Mouse (Mus musculus) cerebellum, postnatal 4 days (tissue): Measurements from ENCODE around the gene Myod1.

ENCODE experiments used
- DNase-seq, 2 experiments: peaks; one replicate each; pipeline ENCODE4 v3.0.0; 2022; ENCODE audit warnings: low spot score in 2 of 2, mixed read lengths in 1 of 2

Myod1 gene

DNA sequence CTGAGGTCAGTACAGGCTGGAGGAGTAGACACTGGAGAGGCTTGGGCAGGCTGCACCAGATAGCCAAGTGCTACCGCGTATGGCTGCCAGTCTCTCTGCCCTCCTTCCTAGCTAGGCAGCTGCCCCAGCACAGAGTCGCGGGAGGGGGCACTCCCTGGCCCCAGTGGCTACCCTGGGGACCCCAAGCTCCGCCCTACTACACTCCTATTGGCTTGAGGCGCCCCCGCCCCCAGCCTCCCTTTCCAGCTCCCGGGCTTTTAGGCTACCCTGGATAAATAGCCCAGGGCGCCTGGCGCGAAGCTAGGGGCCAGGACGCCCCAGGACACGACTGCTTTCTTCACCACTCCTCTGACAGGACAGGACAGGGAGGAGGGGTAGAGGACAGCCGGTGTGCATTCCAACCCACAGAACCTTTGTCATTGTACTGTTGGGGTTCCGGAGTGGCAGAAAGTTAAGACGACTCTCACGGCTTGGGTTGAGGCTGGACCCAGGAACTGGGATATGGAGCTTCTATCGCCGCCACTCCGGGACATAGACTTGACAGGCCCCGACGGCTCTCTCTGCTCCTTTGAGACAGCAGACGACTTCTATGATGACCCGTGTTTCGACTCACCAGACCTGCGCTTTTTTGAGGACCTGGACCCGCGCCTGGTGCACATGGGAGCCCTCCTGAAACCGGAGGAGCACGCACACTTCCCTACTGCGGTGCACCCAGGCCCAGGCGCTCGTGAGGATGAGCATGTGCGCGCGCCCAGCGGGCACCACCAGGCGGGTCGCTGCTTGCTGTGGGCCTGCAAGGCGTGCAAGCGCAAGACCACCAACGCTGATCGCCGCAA is at the start of gene Myod1:
Myod1 (plus strand) TSS at position 303 of the 836 bp plus-strand sequence.
- DNase-seq, result no peak

GRCm38 (mm10) chr7:46327896-46328295 is 48.4 kb upstream of the Myod1 start:
- DNase-seq, result no peak

DNA sequence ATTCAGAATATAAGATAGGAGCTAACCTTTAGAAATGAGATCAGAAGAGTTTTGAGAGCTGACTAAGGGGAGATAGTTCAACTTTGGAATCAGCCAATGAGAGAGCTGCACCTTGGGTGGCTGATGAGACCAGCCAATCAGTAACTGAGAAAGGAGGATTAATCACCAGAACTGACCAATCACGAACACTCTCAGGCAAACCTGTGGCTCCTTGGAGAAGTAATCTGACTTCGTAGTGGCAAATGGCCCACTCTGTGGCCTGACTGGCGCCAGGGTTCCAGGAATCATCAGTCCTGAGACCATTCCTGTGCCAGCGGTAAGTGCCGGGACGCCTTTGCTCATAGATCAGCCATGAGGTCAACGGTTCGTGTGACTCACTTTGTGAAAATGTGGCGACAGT is 38.9 kb upstream of the Myod1 start:
- DNase-seq, result no peak

DNA sequence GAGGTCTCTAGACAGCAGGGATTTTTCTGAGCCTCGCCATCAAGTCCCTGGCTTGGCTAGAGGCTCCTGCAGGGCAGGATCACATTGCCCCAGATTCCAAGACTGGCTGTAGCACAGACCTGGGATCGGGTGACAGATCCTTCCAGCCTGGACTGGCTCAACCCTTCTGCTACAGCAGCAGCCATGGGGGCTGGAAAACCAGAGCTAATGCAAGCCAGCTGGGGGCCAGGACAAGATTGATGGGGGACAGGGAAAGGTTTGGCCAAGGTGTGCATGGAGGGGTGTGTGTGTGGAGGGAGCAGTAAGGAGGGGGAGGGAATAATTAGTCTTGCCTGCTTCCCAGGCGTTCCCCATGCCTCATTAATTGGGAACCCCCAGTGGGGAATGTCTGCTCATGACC is 36.5 kb upstream of the Myod1 start:
- no peak for DNase-seq

DNA sequence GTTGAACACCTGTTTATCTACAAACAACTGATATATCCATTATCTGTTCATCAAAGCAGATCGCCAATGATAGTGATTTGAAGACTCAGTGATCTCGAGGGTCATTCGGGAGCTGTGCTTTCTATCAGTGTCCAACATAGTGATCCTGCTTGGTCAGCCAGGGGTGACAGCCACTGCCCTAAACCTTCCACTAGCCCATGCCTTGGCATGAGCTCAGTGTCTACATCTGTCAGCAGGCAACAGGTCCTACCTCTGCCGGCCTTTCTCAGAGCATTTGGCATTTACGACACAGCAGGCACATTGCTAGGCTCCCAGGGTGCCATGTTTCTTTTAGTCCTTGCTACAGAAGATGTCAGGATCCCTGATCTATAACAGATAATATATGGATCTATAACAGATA is 36.0 kb upstream of the Myod1 start:
- no peak for DNase-seq

DNA sequence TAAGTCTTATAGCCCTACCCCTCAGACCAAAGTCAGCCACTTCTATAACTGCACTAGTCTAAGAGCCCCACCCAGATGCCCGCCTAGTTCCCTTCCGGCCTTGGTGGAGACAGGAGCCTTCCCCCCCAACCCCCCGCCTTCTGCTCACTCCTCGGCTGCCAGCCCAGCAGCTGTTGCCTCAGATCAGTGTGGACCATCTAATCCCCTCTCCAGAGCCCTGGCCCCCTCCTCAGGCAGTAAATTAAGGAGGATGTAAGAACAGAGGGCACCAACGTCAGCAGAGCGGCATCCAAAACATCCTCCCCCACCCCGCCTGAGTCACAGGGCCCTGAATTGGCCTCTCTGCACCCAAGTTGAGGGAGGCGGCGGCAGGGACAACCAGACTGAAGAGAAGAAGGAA is 34.8 kb upstream of the Myod1 start:
- peak in 1 of 2 experiments; percentile 22 for DNase-seq

GRCm38 (mm10) chr7:46347692-46348091 is 28.6 kb upstream of the Myod1 start:
- no peak for DNase-seq

DNA sequence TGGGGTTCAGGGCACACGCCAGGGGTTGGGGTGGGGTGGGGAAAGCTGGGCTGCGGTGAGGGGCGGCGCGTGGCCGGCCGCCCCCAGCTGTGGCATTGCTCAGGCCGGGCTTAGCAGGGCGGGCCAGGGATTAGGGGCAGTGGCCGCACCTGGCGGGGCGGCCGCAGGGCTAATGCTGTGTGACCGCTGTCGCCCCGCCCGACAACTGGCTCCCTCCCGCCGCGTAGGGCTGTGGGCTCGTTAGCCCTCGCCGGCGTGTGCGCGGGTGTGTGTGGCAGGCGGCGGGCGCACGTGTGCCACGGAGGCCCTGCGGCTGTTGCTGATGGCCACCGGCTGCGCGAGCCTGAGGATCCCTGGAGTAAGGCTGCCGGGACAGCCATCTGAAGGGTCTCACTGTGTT is 27.5 kb upstream of the Myod1 start:
- DNase-seq, result no peak

- DNase-seq, result no peak
Measured at GRCm38 (mm10) chr7:46350119-46350702, 26.1 kb upstream of the Myod1 start.

GRCm38 (mm10) chr7:46352748-46353147 is 23.5 kb upstream of the Myod1 start:
- DNase-seq, result no peak

DNA sequence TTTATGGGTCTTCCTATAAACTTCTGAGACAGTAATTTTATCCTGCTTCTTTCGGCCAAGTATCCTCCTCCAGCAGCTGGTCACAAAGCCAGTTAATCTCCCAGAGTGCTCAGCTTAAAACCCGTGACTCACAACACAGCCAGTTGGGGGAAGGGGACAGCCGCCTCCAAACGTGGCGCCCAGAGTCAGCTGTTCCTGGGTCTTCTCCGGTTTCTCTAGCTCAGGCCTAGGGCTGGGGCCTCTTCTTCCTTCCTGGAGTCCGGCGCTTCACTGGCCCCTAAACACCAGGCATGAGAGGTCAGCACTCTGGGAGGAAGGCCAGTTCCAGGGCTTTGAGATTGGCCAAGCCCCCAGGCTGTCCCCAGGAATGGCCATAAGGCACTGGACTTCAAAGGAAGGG is 23.1 kb upstream of the Myod1 start:
- no peak for DNase-seq

DNA sequence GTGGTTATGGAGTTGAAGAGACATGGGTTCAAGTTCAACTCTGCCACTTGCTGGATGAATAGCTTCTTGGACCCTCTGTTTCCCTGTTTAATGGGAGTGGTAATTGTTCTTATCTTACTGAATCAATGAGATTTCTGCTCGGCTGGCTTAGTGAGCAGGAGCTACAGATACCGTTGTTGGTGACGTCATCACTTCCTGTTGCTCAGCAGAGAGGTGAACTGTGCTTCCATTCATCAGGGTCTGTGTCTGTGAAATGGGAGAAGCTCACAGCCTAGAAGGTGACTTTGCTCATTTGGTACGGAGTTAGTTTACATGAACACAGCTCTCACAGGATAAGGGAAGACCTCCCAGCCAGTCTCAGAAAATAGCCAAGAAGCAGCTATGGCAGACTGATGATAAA is 22.4 kb upstream of the Myod1 start:
- DNase-seq, result no peak

- DNase-seq, result no peak
Measured at GRCm38 (mm10) chr7:46361776-46362175, 14.5 kb upstream of the Myod1 start.

DNA sequence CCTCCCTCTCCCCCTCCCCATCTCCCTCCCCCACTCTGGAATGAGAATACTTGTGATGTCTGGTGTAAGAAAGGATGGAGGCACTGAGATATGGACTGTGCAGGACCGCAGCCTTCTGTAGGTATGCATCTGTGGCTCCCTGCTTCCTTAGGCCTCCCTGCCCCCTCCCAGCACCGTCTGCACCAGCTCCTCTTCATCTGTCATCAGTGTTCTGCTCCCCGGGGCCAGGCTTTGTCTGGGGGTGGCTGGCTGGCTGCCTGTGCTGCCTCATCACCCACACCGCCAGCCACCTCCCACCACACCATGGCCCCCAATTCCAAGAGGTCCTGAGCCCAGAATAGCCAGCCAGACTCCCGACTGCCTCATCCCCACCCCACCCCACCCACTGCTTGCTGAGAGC is 12.1 kb upstream of the Myod1 start:
- DNase-seq, result no peak

GRCm38 (mm10) chr7:46365810-46366209 is 10.5 kb upstream of the Myod1 start:
- no peak for DNase-seq

- no peak for DNase-seq
Measured at GRCm38 (mm10) chr7:46371104-46371503, 5.2 kb upstream of the Myod1 start.

GRCm38 (mm10) chr7:46377008-46377346 is 703 bp downstream of the Myod1 start:
- DNase-seq, result peak in 1 of 2 experiments; percentile 53

- no peak for DNase-seq
Measured at GRCm38 (mm10) chr7:46378123-46378522, 1.8 kb downstream of the Myod1 start.

DNA sequence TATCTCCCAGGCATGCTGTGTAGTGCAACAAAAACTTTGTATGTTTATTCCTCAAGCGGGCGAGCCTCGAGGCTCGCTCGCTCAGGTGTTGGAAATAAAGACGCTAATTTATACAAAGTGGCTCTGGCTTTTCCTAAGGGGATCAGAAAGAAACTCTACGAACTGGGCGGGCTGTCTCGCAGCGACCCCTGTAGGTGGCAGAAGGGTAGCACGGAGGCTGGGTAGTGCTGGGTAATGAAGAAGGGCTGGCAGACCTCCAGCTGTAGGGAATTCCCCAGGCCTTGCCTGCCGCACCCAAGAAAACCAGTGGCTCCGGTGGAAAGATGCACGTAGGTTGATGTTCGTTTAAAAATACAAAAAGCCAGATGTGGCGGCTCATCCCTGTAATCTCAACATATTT is 2.7 kb downstream of the Myod1 start:
- DNase-seq, result peak; percentile 58 to 82

GRCm38 (mm10) chr7:46380625-46381024 is 4.4 kb downstream of the Myod1 start:
- DNase-seq, result no peak

GRCm38 (mm10) chr7:46387430-46387829 is 11.2 kb downstream of the Myod1 start:
- no peak for DNase-seq

- no peak for DNase-seq
Measured at GRCm38 (mm10) chr7:46389456-46390085, 13.3 kb downstream of the Myod1 start.

DNA sequence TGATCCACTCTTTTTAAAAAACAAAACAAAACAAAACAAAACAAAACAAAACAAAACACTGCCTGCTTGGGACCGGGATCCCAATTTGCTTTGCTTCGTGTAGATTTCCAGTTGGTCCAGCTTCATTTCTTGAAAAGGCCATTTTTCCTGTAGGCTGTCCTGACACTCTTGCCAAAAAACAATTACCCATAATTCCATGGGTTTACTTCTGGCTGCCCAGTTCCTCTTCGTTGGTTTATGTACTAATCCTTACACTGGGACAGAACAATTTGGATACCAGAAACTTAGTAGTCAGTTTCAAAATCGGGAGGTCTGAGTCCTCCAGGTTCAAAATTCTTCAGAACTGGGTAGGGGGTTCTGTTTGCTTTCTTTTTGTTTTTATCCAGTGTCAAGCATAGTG is 14.0 kb downstream of the Myod1 start:
- no peak for DNase-seq
